Comparison of ENCODE assay signal across 9 mouse cellular contexts in genomic region chr16:41244711-41245110, GRCm38 (mm10).
A peak's percentile ranks its signal among the peaks of the same experiment; 100 is the strongest.
DNase-seq lines count a peak whose midpoint lies in the region; ATAC-seq and TF ChIP-seq lines count a peak whose summit lies in the region.
"Had no signal": no experiment of that assay in that cellular context is flagged by ENCODE, and none has a peak within 500 bp of the region (broad histone marks: within the 10 kb centered on the region; RNA-seq: fewer than 3 reads in every experiment).

No protein-coding gene starts in this region.

- H3K9me3 ChIP-seq in forebrain, postnatal 0 days (ENCODE audit: low read length) = no peaks in the 10 kb centered on the region
- H3K9me3 ChIP-seq in midbrain, embryonic 12.5 days = no peaks in the 10 kb centered on the region
- H3K9me3 ChIP-seq: embryonic facial prominence, embryonic 12.5 days had no signal

- TF ChIP-seq CTCF in forebrain, postnatal 0 days (IDR thresholded peaks at IDR 0.05; ENCODE audit: low read depth) = peak; percentile 86

- no peak overlapping the region for H3K4me3 ChIP-seq in forebrain, postnatal 0 days (ENCODE audit: low read depth, low read length)
- H3K4me3 ChIP-seq in midbrain, embryonic 12.5 days = no peak overlapping the region
- H3K4me3 ChIP-seq: embryonic facial prominence, embryonic 12.5 days had no signal

- no peaks in the 10 kb centered on the region for H3K4me1 ChIP-seq in forebrain, postnatal 0 days (ENCODE audit: insufficient read depth)
- no peaks in the 10 kb centered on the region for H3K4me1 ChIP-seq in midbrain, embryonic 12.5 days
- H3K4me1 ChIP-seq: embryonic facial prominence, embryonic 12.5 days had no signal

- no peaks in the 10 kb centered on the region for H3K36me3 ChIP-seq in forebrain, postnatal 0 days (ENCODE audit: insufficient read depth)
- no peaks in the 10 kb centered on the region for H3K36me3 ChIP-seq in midbrain, embryonic 12.5 days
- H3K36me3 ChIP-seq: embryonic facial prominence, embryonic 12.5 days had no signal

- H3K9ac ChIP-seq in forebrain, postnatal 0 days = no peak overlapping the region
- H3K9ac ChIP-seq in midbrain, embryonic 12.5 days (replicated peaks) = no peak overlapping the region
- H3K9ac ChIP-seq: embryonic facial prominence, embryonic 12.5 days had no signal

- no peaks in the 10 kb centered on the region for H3K27me3 ChIP-seq in forebrain, postnatal 0 days (ENCODE audit: insufficient read depth, low read length)
- no peaks in the 10 kb centered on the region for H3K27me3 ChIP-seq in midbrain, embryonic 12.5 days
- H3K27me3 ChIP-seq: embryonic facial prominence, embryonic 12.5 days had no signal

- no peak overlapping the region for H3K27ac ChIP-seq in forebrain, postnatal 0 days (ENCODE audit: low read depth, low read length)
- no peak overlapping the region for H3K27ac ChIP-seq in midbrain, embryonic 12.5 days (replicated peaks)
- H3K27ac ChIP-seq: embryonic facial prominence, embryonic 12.5 days had no signal

- ATAC-seq in forebrain, postnatal 0 days = peak; percentile 88
- peak; percentile 60; the same call in 1 of the 2 replicates for ATAC-seq in midbrain, embryonic 12.5 days (ENCODE audit: low FRiP score, low read depth)

- no peak overlapping the region for H3K4me2 ChIP-seq in forebrain, postnatal 0 days (ENCODE audit: low read depth)
- no peak overlapping the region for H3K4me2 ChIP-seq in midbrain, embryonic 12.5 days (replicated peaks)
- H3K4me2 ChIP-seq: embryonic facial prominence, embryonic 12.5 days had no signal

- peak; percentile 30 for DNase-seq in ovary, postnatal 14 days (ENCODE audit: low spot score)
- no peak for DNase-seq in ovary, adult 18-20 months (ENCODE audit: low spot score)
- DNase-seq in cerebellum, adult 11 months = peak; percentile 35
- peak; percentile 91 for DNase-seq in forebrain, postnatal 0 days
- peak; percentile 54 for DNase-seq in layer of hippocampus, adult 9-11 months
- DNase-seq in spleen, postnatal 4 days (ENCODE audit: low spot score in 2 of 2) = no peak
- DNase-seq in thymus, postnatal 10 days (ENCODE audit: low spot score in 2 of 2) = no peak

- WGBS in forebrain, postnatal 0 days = 6% methylated on average over 2 of the region's 2 CpGs
- 21% methylated on average over 2 of the region's 2 CpGs for WGBS in midbrain, embryonic 12.5 days

Comparison
In these comparisons a context has a peak if more than half of its experiments do, and no peak if none do; other contexts are left out.
1. DNase-seq: peak in ovary, postnatal 14 days (single experiment), cerebellum, adult 11 months (single experiment), forebrain, postnatal 0 days (single experiment) and layer of hippocampus, adult 9-11 months (single experiment); none in ovary, adult 18-20 months (single experiment), spleen, postnatal 4 days (0 of 2) and thymus, postnatal 10 days (0 of 2).